Mouse (Mus musculus) hindbrain, embryonic 10.5 days (tissue): Measurements from ENCODE around the gene Gramd4. TPM values are rescaled to one million over a fixed set of nuclear protein-coding genes. Genes with fewer than 3 reads are reported as not detected.

Experiments used
- DNase-seq: peaks from one replicate; pipeline ENCODE4 v3.0.0-alpha.2; 2017; ENCODE audit warnings: low spot score
- H3K27ac ChIP-seq: fragments of 300-500 bp; sonication (generic); 2 replicates; pipeline ENCODE4 v1.5.1; 2016; ENCODE audit warnings: mild to moderate bottlenecking, moderate library complexity
- H3K27me3 ChIP-seq: fragments of 300-500 bp; sonication (generic); 2 replicates; pipeline ENCODE4 v1.6.1; 2016; ENCODE audit warnings: mild to moderate bottlenecking; ENCODE audit not compliant: poor library complexity, insufficient read depth, severe bottlenecking
- H3K36me3 ChIP-seq: fragments of 300-500 bp; sonication (generic); 2 replicates; pipeline ENCODE4 v1.6.1; 2016; ENCODE audit warnings: mild to moderate bottlenecking, moderate library complexity
- H3K4me1 ChIP-seq: fragments of 300-500 bp; sonication (generic); replicated peaks from 2 replicates; pipeline ENCODE4 v1.6.1; 2016; ENCODE audit warnings: mild to moderate bottlenecking
- H3K4me3 ChIP-seq: fragments of 300-500 bp; sonication (generic); 2 replicates; pipeline ENCODE4 v1.5.1; 2016; ENCODE audit warnings: mild to moderate bottlenecking, moderate library complexity
- H3K9me3 ChIP-seq: fragments of 300-500 bp; sonication (generic); 2 replicates; pipeline ENCODE4 v1.6.1; 2016; ENCODE audit warnings: mild to moderate bottlenecking, moderate library complexity
- WGBS: fragments of 180-500 bp; shearing (Covaris S2); methylation state at CpG from one replicate; pipeline ENCODE4 v1.1.7; 2016; 5-methylcytosine and 5-hydroxymethylcytosine counted together
- polyA plus RNA-seq: library from polyadenylated mRNA; unstranded; fragments of >200 nt; fragmentation: Nextera tagmentation; extraction: Ambion mirVana; gene quantifications from 2 replicates; pipeline ENCODE4 v1.2.1, GENCODE M21; 2016

Gene Gramd4
- polyA plus RNA-seq, result 16.6 and 18.0 TPM in 2 replicates

- WGBS, result 19% methylated on average over 6 of the region's 6 CpGs
- no peak for DNase-seq
- Histone ChIP-seq H3K9me3 (no peaks in the 10 kb centered on the region), H3K27ac (peak within 1 kb of the TSS; percentile 97), H3K27me3 (peaks cover 14% of the 10 kb centered on the region; the same call in 1 of the 2 replicates), H3K4me1 (peaks cover 55% of the 10 kb centered on the region), H3K36me3 (no peaks in the 10 kb centered on the region), H3K4me3 (peak within 1 kb of the TSS; percentile 85)
Measured at GRCm38 (mm10) chr15:86057413-86057812, at the start of gene Gramd4. Gramd4 (plus strand) TSS chr15:86057695.

GRCm38 (mm10) chr15:86013130-86013529 lies 44.4 kb upstream of the Gramd4 start:
- peaks cover 34% of the 10 kb centered on the region for H3K36me3 ChIP-seq
- H3K27me3 ChIP-seq, result peaks cover 48% of the 10 kb centered on the region
- H3K4me1 ChIP-seq, result peaks cover 54% of the 10 kb centered on the region
- H3K4me3 ChIP-seq, result 0 out of 2 replicates have a peak overlapping the region, but pooled peaks have one; percentile 9
- WGBS, result 22% methylated on average over 2 of the region's 2 CpGs
- peak overlapping the region; percentile 75 for H3K27ac ChIP-seq
- H3K9me3 ChIP-seq, result 0 out of 2 replicates have a peak, but pooled peaks cover 2% of the 10 kb centered on the region
- DNase-seq, result peak; percentile 38

GRCm38 (mm10) chr15:86013656-86014055 lies 43.8 kb upstream of the Gramd4 start:
- DNase-seq, result peak; percentile 27
- Histone ChIP-seq H3K36me3 (peaks cover 39% of the 10 kb centered on the region), H3K27me3 (peaks cover 43% of the 10 kb centered on the region), H3K27ac (peak overlapping the region; percentile 75), H3K9me3 (peaks cover 3% of the 10 kb centered on the region; the same call in 1 of the 2 replicates), H3K4me3 (no peak overlapping the region), H3K4me1 (peaks cover 51% of the 10 kb centered on the region)
- WGBS, result 25% methylated on average over 10 of the region's 10 CpGs

GRCm38 (mm10) chr15:86015026-86015425 lies 42.5 kb upstream of the Gramd4 start:
- Histone ChIP-seq H3K27ac (no peak overlapping the region), H3K27me3 (peaks cover 34% of the 10 kb centered on the region), H3K9me3 (peaks cover 11% of the 10 kb centered on the region; the same call in 1 of the 2 replicates), H3K36me3 (peaks cover 51% of the 10 kb centered on the region), H3K4me3 (no peak overlapping the region), H3K4me1 (peaks cover 50% of the 10 kb centered on the region)
- WGBS, result 89% methylated on average over 7 of the region's 7 CpGs
- DNase-seq, result no peak

GRCm38 (mm10) chr15:86015860-86016541 lies 41.5 kb upstream of the Gramd4 start:
- no peak overlapping the region for H3K4me3 ChIP-seq
- H3K4me1 ChIP-seq, result peaks cover 50% of the 10 kb centered on the region
- H3K27me3 ChIP-seq, result peaks cover 24% of the 10 kb centered on the region
- peaks cover 11% of the 10 kb centered on the region; the same call in 1 of the 2 replicates for H3K9me3 ChIP-seq
- peak overlapping the region; percentile 2; the same call in 1 of the 2 replicates for H3K27ac ChIP-seq
- no peak for DNase-seq
- H3K36me3 ChIP-seq, result peaks cover 57% of the 10 kb centered on the region
- WGBS, result 59% methylated on average over 13 of the region's 13 CpGs

- DNase-seq, result no peak
- WGBS, result 96% methylated on average over 6 of the region's 6 CpGs
- peaks cover 11% of the 10 kb centered on the region; the same call in 1 of the 2 replicates for H3K9me3 ChIP-seq
- H3K27ac ChIP-seq, result no peak overlapping the region
- H3K27me3 ChIP-seq, result peaks cover 11% of the 10 kb centered on the region
- no peak overlapping the region for H3K4me3 ChIP-seq
- peaks cover 46% of the 10 kb centered on the region for H3K4me1 ChIP-seq
- peaks cover 61% of the 10 kb centered on the region for H3K36me3 ChIP-seq
Measured at GRCm38 (mm10) chr15:86017336-86017735, 40.2 kb upstream of the Gramd4 start.

- peaks cover 76% of the 10 kb centered on the region for H3K36me3 ChIP-seq
- no peak for DNase-seq
- H3K4me3 ChIP-seq, result no peak overlapping the region
- H3K27me3 ChIP-seq, result peaks cover 6% of the 10 kb centered on the region; the same call in 1 of the 2 replicates
- peaks cover 11% of the 10 kb centered on the region; the same call in 1 of the 2 replicates for H3K9me3 ChIP-seq
- 96% methylated on average over 5 of the region's 5 CpGs for WGBS
- H3K27ac ChIP-seq, result no peak overlapping the region
- H3K4me1 ChIP-seq, result peaks cover 35% of the 10 kb centered on the region
Measured at GRCm38 (mm10) chr15:86018753-86019512, 38.6 kb upstream of the Gramd4 start.

GRCm38 (mm10) chr15:86020008-86020407 lies 37.5 kb upstream of the Gramd4 start:
- Histone ChIP-seq H3K4me3 (no peak overlapping the region), H3K27me3 (no peaks in the 10 kb centered on the region), H3K4me1 (peaks cover 31% of the 10 kb centered on the region), H3K27ac (no peak overlapping the region), H3K36me3 (peaks cover 76% of the 10 kb centered on the region), H3K9me3 (peaks cover 9% of the 10 kb centered on the region; the same call in 1 of the 2 replicates)
- no peak for DNase-seq
- WGBS, result 82% methylated on average over 8 of the region's 8 CpGs

- H3K27ac ChIP-seq, result no peak overlapping the region
- H3K9me3 ChIP-seq, result peaks cover 9% of the 10 kb centered on the region; the same call in 1 of the 2 replicates
- no peaks in the 10 kb centered on the region for H3K27me3 ChIP-seq
- 78% methylated on average over 9 of the region's 9 CpGs for WGBS
- H3K4me1 ChIP-seq, result peaks cover 30% of the 10 kb centered on the region
- H3K4me3 ChIP-seq, result no peak overlapping the region
- DNase-seq, result no peak
- H3K36me3 ChIP-seq, result peaks cover 84% of the 10 kb centered on the region
Measured at GRCm38 (mm10) chr15:86021301-86021700, 36.2 kb upstream of the Gramd4 start.

- 80% methylated on average over 9 of the region's 9 CpGs for WGBS
- Histone ChIP-seq H3K27me3 (no peaks in the 10 kb centered on the region), H3K4me1 (peaks cover 26% of the 10 kb centered on the region), H3K4me3 (no peak overlapping the region), H3K9me3 (peaks cover 9% of the 10 kb centered on the region; the same call in 1 of the 2 replicates), H3K36me3 (peaks cover 91% of the 10 kb centered on the region), H3K27ac (no peak overlapping the region)
- DNase-seq, result no peak
Measured at GRCm38 (mm10) chr15:86021971-86022370, 35.5 kb upstream of the Gramd4 start.

- WGBS, result 80% methylated on average over 8 of the region's 8 CpGs
- Histone ChIP-seq H3K9me3 (peaks cover 37% of the 10 kb centered on the region), H3K4me3 (0 out of 2 replicates have a peak overlapping the region, but pooled peaks have one; percentile 31), H3K36me3 (peaks cover 94% of the 10 kb centered on the region), H3K27me3 (peaks cover 22% of the 10 kb centered on the region), H3K4me1 (peaks cover 40% of the 10 kb centered on the region), H3K27ac (no peak overlapping the region)
- DNase-seq, result no peak
Measured at GRCm38 (mm10) chr15:86027871-86028270, 29.6 kb upstream of the Gramd4 start.

GRCm38 (mm10) chr15:86029981-86030380 lies 27.5 kb upstream of the Gramd4 start:
- H3K27me3 ChIP-seq, result peaks cover 42% of the 10 kb centered on the region
- H3K27ac ChIP-seq, result no peak overlapping the region
- peak overlapping the region; percentile 31 for H3K4me3 ChIP-seq
- peaks cover 37% of the 10 kb centered on the region for H3K9me3 ChIP-seq
- DNase-seq, result no peak
- 72% methylated on average over 14 of the region's 14 CpGs for WGBS
- H3K36me3 ChIP-seq, result peaks cover 75% of the 10 kb centered on the region
- H3K4me1 ChIP-seq, result peaks cover 61% of the 10 kb centered on the region
